Mouse (Mus musculus): Measurements from ENCODE around the gene Nup153. TPM values are rescaled to one million over a fixed set of nuclear protein-coding genes. Genes with fewer than 3 reads are reported as not detected.

The Nup153 gene
- total RNA-seq (2021): 10 to 100 TPM; 87.6 to 88.3 TPM

DNA sequence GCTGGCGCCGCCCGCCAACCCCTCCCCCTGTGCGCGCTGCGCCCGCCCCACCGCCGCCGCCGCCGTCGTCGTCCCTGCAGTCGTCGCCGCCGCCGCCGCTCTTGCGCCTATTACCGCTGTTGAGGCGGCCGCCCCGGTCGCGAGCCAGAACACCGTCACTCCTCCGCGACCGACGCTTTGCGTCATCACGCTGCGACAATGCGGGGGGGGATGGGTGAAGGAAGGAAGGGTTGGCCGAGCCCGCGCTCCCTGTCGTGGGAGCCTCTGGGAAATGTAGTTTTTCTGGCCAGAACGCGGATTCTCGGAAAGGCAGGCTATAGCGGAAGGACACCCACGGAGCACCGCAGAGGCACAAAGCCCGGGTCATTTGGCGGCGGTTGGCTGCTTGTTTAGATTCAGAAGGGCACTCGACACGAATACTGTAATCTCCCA, at the start of gene Nup153:
TSS of gene Nup153 (minus strand) at position 104 of the 432 bp plus-strand sequence.
- peak; percentile 99 for DNase-seq
- intact Hi-C loops (cut with DNase I): loop anchor here (5.0 kb wide), 1 partner anchor 289 kb away; no protein-coding TSS in a partner anchor

DNA sequence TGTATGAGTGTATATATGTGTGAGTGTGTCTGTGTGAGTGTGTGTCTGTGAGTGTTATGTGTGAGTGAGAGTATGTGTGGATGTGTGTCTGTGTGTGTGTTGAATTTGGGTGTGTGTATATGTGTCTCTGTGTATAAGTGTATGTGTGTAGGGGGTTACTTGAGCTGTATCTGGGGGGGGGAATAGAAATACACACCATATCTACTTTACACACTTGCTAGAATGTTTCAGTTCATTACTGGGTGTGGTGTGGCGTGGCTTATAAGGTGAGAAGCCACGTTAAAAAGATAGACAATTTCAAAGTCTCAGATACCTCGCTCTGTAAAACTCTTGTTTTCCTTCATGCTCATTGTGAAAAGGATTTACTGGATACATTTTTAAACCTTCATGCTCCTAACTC, 49.7 kb upstream of the Nup153 start:
- no peak for DNase-seq
- intact Hi-C loops (cut with DNase I): no loop called here

DNA sequence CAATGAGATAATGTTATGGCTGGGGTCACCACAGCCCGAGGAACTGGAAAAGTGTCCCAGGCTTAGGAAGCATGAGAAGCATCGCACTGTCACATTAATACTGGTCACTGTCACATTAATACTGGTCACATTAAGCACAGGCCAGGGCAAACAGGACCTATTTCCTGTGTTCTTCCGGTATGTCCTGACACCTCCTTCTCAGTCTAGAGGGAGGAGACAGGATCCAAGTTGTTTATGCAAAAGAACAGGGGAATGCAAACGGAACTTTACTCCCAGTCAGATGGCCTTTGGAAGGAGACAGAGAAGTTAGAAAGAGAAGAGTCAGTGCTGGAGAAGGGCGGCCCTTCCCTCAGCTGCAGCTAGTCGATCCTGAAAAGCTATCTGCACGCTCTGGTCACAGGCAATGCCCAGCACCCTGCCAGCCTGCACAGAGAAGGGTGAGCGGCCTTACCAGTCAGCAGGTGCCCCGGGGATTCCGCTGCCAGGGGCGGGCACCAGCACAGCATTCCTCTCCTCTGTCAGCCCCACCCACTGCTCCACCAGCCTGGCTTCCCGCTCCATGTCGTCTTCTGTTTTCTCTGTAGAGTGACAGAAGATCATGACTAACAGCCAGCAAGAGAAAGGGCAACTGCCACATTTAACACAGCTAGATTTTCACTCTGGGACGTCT, 49.0 kb upstream of the Nup153 start:
- intact Hi-C loops (cut with DNase I): no loop called here
- no peak for DNase-seq

DNA sequence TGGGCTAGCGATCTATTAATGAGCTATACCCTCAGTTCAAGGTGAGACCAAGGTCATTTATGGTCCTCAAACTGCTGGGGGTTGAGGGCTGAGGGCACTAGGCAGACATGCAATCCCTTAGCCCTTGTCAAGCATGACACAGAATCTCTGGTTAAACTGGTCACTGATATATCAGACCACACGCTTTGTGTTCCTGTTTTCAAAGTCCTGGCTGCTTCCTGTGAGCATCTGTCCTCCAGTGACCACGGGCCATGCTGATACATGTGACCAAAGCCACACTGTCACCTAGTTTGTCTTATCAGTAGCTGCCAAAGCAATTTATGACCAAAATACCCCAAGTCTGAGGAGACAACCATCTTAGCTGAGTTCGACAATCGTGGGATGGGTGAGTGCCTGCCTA, 47.3 kb upstream of the Nup153 start:
- intact Hi-C loops (cut with DNase I): no loop called here
- DNase-seq: no peak

DNA sequence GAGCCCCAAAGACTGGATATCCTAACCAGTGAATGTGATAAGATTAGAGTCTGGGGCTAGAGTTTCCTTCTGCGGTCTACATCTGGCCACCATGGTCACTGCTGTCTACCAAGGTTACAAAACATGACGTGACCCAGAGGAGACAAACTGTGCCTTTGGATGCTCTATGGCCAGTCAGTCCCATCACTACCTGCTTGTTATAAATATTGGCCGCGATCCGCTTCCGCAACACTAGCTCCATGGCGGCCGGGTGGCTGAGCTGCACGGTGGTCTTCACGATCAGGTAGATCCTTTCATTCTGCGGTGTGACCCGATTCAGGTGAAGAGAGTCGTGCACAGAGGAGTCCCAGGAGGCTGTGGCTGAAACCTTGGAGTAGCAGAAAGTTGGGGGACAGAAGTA, 44.8 kb upstream of the Nup153 start:
- DNase-seq: no peak
- intact Hi-C loops (cut with DNase I): no loop called here

DNA sequence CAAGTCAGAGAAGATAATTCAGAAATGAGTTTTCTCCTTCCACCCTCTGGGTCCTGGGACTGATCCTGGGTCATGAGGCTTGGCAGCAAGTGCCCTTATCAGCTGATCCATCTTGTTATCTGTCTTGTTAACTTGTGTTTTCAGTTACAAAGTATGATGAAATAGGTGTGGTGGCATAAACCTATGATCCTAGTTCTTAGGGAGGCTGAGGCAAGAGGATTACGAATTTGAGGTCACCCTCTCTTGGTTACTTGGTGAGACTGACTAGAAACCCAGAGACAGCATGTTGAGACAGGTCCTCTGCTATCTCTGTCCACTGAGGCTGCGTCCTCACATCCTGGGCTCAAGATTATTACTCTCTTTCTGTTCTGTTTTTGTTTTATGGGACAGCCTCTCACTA, 37.6 kb upstream of the Nup153 start:
- intact Hi-C loops (cut with DNase I): no loop called here
- DNase-seq: no peak

DNA sequence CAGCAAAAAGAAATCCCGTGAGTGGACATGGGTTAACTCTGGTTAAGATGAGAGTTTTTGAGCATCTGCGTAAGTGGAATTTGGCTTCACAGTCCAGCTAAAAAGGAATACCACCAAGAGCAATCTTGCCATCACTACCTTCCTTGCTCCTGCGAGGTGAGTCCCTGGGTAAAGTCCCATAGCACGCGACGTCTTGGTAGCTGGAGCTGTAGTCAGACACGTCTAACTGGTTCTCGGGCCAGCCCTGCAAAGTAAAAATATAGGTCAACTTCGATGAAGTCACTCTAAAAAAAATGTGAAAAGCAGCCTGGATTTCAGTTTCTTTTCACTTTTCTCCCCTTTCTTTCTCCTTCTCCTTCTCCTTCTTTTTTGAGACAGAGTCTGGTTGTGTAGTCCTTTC, 35.5 kb upstream of the Nup153 start:
- no peak for DNase-seq
- intact Hi-C loops (cut with DNase I): no loop called here

DNA sequence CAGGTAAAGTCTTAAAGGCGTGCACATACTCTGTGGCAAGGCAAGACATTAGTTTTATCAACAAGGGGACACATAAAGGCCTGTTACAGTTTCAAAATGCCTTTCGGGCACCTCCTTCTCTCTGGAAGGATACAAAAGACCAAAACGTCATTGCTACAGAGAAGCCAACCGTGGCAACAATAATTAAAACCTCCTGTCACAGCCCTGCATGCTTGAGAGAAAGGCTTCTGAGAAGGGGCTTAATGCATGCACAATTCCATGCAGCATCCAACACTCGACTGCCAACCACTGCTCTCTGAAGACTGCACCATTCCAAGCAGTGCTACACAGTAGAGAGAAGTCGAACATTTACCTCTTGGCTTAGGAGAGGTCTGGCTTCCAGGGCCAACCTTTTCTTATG, 33.2 kb upstream of the Nup153 start:
- DNase-seq: no peak
- intact Hi-C loops (cut with DNase I): no loop called here

DNA sequence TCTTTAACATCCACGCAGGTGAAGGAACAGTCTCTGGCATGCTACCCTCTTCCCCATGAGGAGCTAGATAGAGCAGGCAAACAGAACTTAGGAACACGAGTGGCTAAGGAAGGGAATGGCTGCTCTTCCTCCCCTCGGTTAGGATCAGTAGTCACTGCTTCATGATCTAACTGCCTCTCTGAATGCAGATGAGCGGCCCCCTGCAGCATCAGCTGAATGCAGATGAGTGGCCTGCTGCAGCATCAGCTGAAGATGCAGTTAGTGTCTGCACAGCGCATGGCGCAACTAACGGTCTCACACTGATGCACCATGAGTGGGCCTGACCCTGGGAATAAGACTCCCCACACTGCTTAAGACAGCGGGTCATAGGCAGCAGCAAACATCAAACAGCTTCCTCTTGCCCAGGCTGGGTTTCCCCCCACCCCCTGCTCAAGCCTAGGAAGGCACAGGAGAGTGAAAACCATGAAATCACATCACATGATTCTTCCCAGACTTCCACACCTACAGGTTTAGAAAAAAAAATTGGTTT, 31.6 kb upstream of the Nup153 start:
- intact Hi-C loops (cut with DNase I): no loop called here
- DNase-seq: no peak

DNA sequence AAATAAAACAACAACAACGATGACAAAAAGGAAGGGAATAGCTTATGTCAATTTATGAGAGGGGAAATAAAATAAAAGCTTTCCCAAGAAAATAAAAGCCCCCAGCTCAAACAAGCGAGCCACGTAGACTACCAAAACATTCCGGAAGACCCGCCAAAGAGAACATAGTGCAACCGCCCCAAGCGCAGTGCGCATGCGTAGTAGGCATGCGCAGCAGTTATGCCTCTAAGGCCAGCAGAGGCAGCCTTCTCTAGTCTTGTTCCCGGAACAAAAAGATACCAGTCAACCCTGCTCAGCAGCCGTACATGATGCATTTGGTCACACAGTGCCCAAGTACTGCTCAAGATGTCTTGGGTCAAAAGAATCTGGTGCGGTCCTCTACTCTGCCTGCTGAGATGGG, 30.9 kb upstream of the Nup153 start:
- intact Hi-C loops (cut with DNase I): no loop called here

DNA sequence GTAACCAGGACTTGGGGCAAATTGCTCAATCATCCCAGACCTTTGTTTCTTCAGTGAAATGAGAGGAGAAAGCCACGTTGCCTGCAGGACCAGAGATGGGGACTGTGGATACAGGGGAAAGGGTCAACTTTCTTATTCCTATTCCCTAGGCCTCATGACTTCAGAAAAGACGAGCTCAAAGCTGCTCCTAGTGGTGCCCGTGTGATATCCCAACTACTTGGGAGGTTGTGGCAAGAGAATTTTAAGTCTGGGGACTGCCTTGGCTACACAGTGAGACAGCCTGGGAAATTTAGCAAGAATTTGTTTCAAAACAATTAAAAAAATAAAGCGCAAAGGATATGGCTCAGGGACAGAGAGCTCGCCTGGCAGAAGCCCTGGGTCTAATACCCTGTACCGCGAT, 30.2 kb upstream of the Nup153 start:
- DNase-seq: no peak
- intact Hi-C loops (cut with DNase I): no loop called here

More for the DNA sequence above, 30.9 kb upstream of the Nup153 start:
- no peak for DNase-seq

DNA sequence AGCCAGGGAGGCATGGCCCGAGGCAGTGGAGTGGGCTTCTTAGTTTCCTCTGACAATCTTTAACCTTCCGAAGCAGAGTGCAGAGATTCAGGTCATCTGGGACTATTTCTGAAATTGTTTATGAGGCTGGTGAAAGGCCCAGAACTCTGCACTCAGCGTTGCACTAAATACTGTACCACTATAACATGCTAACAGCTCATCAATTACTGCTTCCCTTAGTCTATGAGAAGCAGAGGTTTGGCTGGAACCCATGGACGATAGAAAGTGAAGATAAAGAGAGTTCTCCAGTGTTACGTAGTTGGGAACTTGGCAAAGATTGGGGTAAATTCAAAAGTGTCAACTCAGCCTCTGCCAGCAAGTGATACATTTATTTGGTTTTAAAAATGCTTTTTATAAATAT, 25.6 kb upstream of the Nup153 start:
- intact Hi-C loops (cut with DNase I): no loop called here
- DNase-seq: no peak

DNA sequence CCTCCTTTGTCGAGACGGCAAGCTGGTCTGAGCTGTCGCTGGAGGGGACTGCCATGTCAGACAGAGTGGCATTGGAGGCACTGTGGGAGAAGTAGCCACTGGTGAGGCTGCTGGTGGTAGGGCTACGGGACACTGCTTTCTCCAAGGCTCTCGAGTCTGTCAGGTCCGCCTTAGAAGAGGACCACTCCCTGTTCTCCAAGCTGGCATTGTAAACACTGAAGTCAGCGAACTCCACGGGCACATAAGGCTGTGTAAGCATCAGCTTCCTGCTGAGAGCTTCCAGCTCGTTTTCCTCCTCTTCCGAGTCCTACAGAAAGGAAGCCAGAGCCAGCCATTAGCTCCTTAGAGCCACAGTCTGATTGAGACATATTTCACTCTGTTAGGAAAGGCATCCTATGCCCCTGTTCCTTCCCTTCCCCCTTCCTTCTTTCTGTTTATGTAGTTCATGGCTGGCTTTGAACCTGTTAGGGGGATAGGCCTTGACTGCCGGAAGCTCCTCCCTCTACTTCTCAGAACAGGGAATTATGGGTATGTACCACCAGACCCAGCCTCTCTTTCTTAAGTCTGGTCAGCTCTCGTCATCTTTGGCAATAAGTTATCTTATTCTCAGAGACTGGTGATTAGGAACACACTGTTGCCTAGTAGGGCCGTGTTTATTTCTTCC, 25.0 kb upstream of the Nup153 start:
- DNase-seq: no peak
- intact Hi-C loops (cut with DNase I): no loop called here

DNA sequence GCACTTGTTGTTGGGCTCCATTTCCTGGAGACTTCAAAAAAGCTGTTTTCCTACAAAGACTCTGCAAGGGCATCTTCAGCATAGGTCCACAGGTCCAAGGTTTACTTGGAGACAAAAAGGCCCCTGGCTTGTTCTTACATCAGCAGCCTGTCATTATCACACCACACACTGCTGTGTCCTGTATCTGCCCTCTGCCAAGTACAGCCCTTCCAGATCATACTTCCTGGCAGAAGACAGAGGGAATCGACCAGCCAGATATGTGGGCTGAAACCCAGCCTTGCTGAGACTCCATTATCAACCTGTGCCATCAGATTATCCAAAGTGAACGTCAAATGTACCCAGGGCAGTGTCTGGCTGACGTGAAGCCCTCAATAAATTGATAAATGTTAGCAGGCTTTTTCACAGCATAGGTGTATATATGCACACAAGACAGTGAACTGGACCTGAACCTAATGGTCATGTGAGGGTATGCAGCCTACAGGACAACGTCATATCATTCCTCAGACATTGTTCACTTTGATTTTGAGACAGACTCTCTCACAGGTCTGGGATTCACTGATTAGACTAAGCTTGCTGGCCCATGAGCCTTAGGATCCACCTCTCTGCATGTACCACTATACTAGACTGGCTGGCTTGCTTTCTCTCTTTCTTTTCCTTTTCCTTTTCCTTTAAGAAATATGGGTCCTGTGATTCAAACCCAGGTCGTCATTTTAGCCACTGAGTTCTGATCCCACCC, 20.6 kb upstream of the Nup153 start:
- intact Hi-C loops (cut with DNase I): no loop called here
- DNase-seq: no peak

DNA sequence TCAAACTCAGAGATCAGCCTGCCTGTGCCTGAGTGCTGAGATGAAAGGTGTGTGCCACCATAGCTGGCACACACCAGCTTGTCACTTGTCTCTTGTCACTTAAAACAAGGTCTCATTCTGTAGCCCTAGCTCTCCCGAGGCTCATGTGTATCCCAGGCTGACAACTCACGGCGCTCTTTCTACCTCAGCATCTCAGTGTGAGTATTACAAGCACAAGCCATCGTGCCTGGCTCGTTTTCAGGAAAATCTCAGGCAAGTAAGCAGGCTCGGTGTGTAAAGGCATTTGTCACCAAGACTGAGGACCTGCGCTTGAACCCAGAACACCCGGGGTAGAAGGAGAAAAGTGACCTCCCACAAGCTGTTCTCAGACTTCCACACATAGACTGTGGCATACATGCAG, 16.1 kb upstream of the Nup153 start:
- DNase-seq: no peak
- intact Hi-C loops (cut with DNase I): no loop called here

DNA sequence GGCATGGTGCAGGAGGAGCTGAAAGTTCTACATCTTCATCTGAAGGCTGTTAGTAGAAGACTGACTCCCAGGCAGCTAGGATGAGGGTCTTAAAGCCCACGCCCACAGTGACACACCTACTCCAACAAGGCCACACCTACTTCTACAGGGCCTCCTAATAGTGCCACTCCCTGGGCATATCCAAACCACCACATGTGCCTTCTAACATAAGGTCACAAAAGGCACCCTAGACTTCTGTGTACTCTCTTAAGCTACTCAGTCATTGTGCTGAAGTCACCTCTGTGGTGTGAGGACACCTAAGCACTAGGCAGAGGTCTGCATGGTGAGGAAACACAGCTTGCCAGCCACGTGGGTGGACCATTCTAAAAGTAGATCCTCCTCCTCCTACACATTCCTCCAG, 14.6 kb upstream of the Nup153 start:
- intact Hi-C loops (cut with DNase I): no loop called here
- DNase-seq: no peak

DNA sequence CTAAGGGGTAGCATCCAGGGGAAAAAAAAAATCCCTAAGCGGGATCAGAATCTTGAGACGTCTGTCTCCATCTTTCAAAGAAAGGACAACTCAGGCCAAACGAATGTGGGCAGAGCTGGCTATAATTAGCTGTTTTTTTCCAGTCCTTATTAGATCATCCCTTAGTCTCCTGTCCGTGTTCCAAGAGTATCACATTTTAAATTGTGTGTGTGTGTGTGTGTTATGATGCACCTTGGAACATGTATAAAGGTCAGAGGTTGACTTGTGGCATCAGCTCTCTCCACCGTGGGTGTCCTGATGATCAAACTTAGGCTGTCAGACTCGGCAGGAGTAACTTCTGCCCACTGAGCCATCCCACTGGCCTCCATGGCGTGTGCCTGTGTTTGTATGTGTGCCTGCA, 11.7 kb upstream of the Nup153 start:
- intact Hi-C loops (cut with DNase I): no loop called here
- DNase-seq: no peak

DNA sequence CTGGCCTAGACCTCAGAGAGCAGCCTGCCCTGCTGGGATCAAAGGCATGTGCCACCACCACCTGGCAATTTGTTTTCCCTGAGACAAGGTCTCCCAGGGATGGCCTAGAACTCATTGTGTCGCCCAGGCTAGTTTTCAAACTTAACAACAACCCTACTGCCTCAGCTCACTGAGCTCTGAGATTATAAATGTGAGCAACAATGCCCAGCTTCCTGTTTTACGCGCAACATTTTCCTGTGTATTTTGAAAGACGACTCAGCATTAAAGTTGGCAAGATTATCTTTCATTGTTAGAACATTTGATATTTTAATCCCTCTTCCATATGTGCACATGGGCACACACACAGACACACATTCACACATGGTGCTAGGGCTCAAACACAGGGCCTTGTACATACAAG, 9.7 kb upstream of the Nup153 start:
- no peak for DNase-seq
- intact Hi-C loops (cut with DNase I): no loop called here

DNA sequence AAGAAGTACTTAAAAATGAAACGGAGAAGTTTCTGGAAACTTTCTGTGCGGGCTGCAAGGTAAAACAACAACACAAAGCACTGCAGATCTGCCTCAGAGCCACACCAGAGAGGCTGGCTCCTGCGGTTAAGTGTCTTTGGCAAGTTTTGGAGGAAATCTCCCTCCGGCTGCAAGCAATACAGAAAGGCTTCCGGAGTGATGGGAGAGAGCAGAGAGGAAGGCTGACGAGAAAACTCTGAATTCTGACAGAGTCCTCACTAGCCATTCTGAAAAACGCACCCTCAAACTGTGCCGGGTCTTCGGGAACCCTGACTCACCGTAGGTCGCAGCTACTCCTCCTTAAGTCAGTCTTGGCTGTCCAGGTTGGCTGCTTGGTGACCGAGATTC, 8.7 kb upstream of the Nup153 start:
- DNase-seq: no peak
- intact Hi-C loops (cut with DNase I): no loop called here

DNA sequence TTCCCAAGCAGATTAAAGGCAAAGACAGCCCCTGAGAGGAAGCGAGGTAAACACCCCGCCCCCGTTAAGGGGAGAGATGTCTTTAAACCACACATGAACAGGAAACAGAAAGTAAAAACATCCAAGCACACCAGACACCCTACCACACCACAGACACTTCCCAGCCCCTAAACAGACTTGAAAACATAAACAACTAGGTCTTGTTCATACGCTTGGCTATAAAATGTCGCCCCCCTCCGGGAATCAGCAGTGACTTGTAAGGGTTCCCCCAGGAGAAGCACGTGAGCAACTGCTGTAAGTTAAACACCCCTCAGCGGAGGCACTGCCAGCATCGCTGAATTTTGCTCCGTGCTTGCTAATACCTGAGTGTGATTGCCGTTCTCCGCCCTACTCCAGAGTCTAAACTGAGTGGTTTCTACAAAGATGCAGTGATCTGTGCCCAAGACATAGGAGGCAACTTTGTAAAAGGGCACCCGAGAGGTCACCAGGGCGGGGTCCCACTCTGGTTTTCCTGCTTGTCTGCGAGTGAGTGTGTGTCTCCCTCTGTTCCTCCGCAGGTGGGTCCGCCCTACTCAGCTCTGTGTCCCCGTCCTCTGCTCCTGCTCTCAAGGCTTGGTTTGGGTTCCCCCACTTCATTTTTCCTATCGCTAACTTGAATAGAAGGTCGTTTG, 8.2 kb upstream of the Nup153 start:
- DNase-seq: peak; percentile 17
- intact Hi-C loops (cut with DNase I): no loop called here

DNA sequence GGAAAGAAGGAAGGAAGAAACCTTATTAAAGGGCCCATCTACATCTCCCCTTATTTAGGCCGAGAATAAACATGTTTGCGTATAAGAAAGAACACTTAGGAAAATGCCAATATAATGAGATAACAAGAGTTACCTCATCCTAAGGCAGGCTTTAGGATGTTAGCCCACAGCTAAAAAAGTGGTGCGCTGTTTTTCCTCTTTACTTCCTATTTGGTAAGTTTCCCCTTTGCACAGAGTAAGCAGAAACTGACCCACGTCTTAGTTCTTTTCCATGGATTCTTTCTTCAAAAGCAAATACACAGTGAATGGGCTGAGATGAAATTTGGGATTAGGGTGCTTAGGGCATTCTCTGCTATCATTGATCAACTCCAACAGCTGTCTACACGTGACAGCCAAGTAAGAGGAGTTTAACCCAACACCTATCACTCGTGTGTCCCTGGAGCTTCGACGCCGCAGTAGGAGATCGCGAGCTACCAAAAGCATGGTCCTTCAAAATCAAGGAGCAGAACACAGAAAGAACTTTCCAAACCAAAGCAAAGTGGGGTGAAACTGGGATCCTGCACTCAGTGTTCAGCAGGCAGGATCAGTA, 7.6 kb upstream of the Nup153 start:
- intact Hi-C loops (cut with DNase I): no loop called here

More for the DNA sequence above, 7.6 kb upstream of the Nup153 start:
- no peak for DNase-seq
